Mouse (Mus musculus): Measurements from ENCODE around the gene Pvalb.

Gene Pvalb

GRCm38 (mm10) chr15:78195096-78195880 is 10.9 kb downstream of the Pvalb start:
- peak in 1 of 2 experiments; percentile 5 for DNase-seq

- DNase-seq = peak in 1 of 2 experiments; percentile 46
These were observed 11.9 kb downstream of the Pvalb start for GRCm38 (mm10) chr15:78194320-78194719.

GRCm38 (mm10) chr15:78189636-78190035 is 16.6 kb downstream of the Pvalb start:
- DNase-seq = no peak

GRCm38 (mm10) chr15:78188546-78188945 is 17.7 kb downstream of the Pvalb start:
- no peak for DNase-seq

GRCm38 (mm10) chr15:78186906-78187305 is 19.3 kb downstream of the Pvalb start:
- no peak for DNase-seq

GRCm38 (mm10) chr15:78185609-78186008 is 20.6 kb downstream of the Pvalb start:
- no peak for DNase-seq

GRCm38 (mm10) chr15:78184855-78185254 is 21.3 kb downstream of the Pvalb start:
- DNase-seq = peak in 1 of 2 experiments; percentile 44

- DNase-seq = peak; percentile 42 to 69
These were observed 24.3 kb downstream of the Pvalb start for GRCm38 (mm10) chr15:78181701-78182405.

- no peak for DNase-seq
These were observed 26.4 kb downstream of the Pvalb start for GRCm38 (mm10) chr15:78179775-78180174.

GRCm38 (mm10) chr15:78178397-78178796 is 27.8 kb downstream of the Pvalb start:
- DNase-seq = peak; percentile 91 to 94

GRCm38 (mm10) chr15:78177257-78177656 is 28.9 kb downstream of the Pvalb start:
- DNase-seq = no peak

- no peak for DNase-seq
These were observed 31.3 kb downstream of the Pvalb start for GRCm38 (mm10) chr15:78174887-78175245.

GRCm38 (mm10) chr15:78173972-78174886 is 32.0 kb downstream of the Pvalb start, which contains the start of gene Ift27:
Gene Ift27 (minus strand): TSS chr15:78174107.
- DNase-seq = peak; percentile 96 to 97

GRCm38 (mm10) chr15:78172899-78173817 is 33.0 kb downstream of the Pvalb start:
- DNase-seq = no peak

GRCm38 (mm10) chr15:78172256-78172898 is 33.8 kb downstream of the Pvalb start:
- DNase-seq = peak; percentile 55 to 69

- no peak for DNase-seq
These were observed 34.5 kb downstream of the Pvalb start for GRCm38 (mm10) chr15:78171651-78172050.

GRCm38 (mm10) chr15:78170708-78171107 is 35.5 kb downstream of the Pvalb start:
- no peak for DNase-seq

GRCm38 (mm10) chr15:78169566-78169965 is 36.6 kb downstream of the Pvalb start:
- DNase-seq = no peak

- no peak for DNase-seq
These were observed 40.9 kb downstream of the Pvalb start for GRCm38 (mm10) chr15:78165292-78165691.

- DNase-seq = no peak
These were observed 41.7 kb downstream of the Pvalb start for GRCm38 (mm10) chr15:78164466-78164865.

- no peak for DNase-seq
These were observed 44.3 kb downstream of the Pvalb start for GRCm38 (mm10) chr15:78161946-78162345.

Measured in cerebellum, postnatal 25 days (tissue).